Mouse (Mus musculus) intestine, embryonic 14.5 days (tissue): ENCODE data around the gene Macf1. TPM values are rescaled to one million over a fixed set of nuclear protein-coding genes. Genes with fewer than 3 reads are reported as not detected.
"Not testable (repeated sequence)": the region's sequence is repeated elsewhere in the genome, so short reads cannot be mapped to it uniquely, and the experiment has no call there.

Experiments
- ATAC-seq: fragments of 200-750 bp; cut with Nextera tagmentation; replicated peaks from 2 replicates; pipeline ENCODE4 v1.8.0; 2017; ENCODE audit warnings: low read depth, moderate number of reproducible peaks, moderate TSS enrichment, moderate library complexity; ENCODE audit not compliant: low FRiP score, low TSS enrichment
- DNase-seq: peaks from one replicate; pipeline ENCODE4 v3.0.0-alpha.2; 2018; ENCODE audit warnings: low spot score
- H3K27ac ChIP-seq: fragments of 300-500 bp; sonication (generic); 2 replicates; pipeline ENCODE4 v1.5.1; 2014; ENCODE audit warnings: low read depth, mild to moderate bottlenecking, control low read depth
- H3K27me3 ChIP-seq: fragments of 300-500 bp; sonication (generic); replicated peaks from 2 replicates; pipeline ENCODE4 v1.6.1; 2014; ENCODE audit warnings: low read length, control low read depth; ENCODE audit not compliant: control insufficient read depth, insufficient read depth
- H3K36me3 ChIP-seq: fragments of 300-500 bp; sonication (generic); 2 replicates; pipeline ENCODE4 v1.6.1; 2014; ENCODE audit warnings: low read length, control low read depth; ENCODE audit not compliant: control insufficient read depth, insufficient read depth
- H3K4me1 ChIP-seq: fragments of 300-500 bp; sonication (generic); replicated peaks from 2 replicates; pipeline ENCODE4 v1.6.1; 2014; ENCODE audit warnings: low read length, control low read depth, mixed read lengths; ENCODE audit not compliant: control insufficient read depth, insufficient read depth
- H3K4me2 ChIP-seq: fragments of 300-500 bp; sonication (generic); 2 replicates; pipeline ENCODE4 v1.6.1; 2014; ENCODE audit warnings: low read length
- H3K4me3 ChIP-seq: fragments of 300-500 bp; sonication (generic); 2 replicates; pipeline ENCODE4 v1.5.1; 2014; ENCODE audit warnings: low read depth, low read length, control low read depth, mixed read lengths
- H3K9ac ChIP-seq: fragments of 300-500 bp; sonication (generic); 2 replicates; pipeline ENCODE4 v1.6.1; 2014; ENCODE audit warnings: mild to moderate bottlenecking, low read length
- H3K9me3 ChIP-seq: fragments of 300-500 bp; sonication (generic); 2 replicates; pipeline ENCODE4 v1.6.1; 2016; ENCODE audit warnings: low read length, control low read depth; ENCODE audit not compliant: control insufficient read depth
- WGBS: fragments of 180-500 bp; shearing (Covaris S2); extraction: QIAGEN DNeasy Blood & Tissue Kit; methylation state at CpG from one replicate; pipeline ENCODE4 v1.1.7; 2014; 5-methylcytosine and 5-hydroxymethylcytosine counted together
- polyA plus RNA-seq: library from polyadenylated mRNA; unstranded; fragments of >200 nt; fragmentation: Nextera tagmentation; extraction: Ambion mirVana; gene quantifications from 2 replicates; pipeline ENCODE4 v1.2.1, GENCODE M21; 2014

Macf1 gene
- polyA plus RNA-seq, 1 experiment from 2014 or later = 64.7 TPM

DNA sequence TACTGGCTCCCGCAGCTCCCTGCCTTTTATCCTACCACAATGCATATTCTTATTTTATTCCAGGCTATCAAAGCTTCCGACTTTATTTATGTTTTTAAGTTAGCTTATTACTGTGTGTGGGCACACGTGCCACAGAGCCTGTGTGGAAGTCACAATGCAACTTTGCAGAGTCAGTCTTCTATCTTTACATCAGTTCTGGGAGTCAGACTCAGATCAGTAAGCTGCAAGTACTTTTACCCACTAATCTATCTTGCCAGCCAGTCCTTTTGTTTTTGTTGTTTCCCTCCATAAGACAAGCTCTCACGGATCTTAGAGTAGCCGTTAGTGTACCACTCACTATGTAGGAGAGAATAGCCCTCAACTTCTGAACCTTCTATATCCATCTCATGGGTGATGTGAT lies 159.4 kb downstream of the Macf1 start:
- ATAC-seq (no peak), DNase-seq (no peak)
- Histone ChIP-seq H3K4me2 (no peak overlapping the region), H3K9ac (no peak overlapping the region), H3K27ac (no peak overlapping the region), H3K4me1 (peaks cover 31% of the 10 kb centered on the region), H3K9me3 (no peaks in the 10 kb centered on the region), H3K4me3 (no peak overlapping the region), H3K27me3 (no peaks in the 10 kb centered on the region), H3K36me3 (no peaks in the 10 kb centered on the region)
- WGBS = 87% methylated on average over 5 of the region's 5 CpGs

DNA sequence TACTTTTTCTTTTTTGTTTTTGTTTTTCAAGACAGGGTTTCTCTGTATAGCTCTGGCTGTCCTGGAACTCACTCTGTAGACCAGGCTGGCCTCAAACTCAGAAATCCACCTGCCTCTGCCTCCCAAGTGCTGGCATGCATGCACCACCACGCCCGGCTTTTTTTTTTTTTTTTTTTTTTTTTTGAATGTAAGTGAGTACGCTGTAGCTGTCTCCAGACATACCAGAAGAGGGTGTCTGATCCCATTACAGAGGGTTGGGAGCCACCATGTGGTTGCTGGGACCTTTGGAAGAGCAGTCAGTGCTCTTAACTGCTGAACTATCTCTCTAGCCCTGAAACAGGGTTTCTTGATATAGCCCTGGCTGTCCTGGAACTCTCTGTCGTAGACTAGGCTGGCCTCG lies 164.0 kb downstream of the Macf1 start:
- H3K9ac ChIP-seq, DNase-seq, H3K27me3 ChIP-seq, H3K36me3 ChIP-seq, H3K4me2 ChIP-seq, H3K4me1 ChIP-seq, H3K9me3 ChIP-seq, H3K4me3 ChIP-seq, ATAC-seq, H3K27ac ChIP-seq: not testable (repeated sequence)
- 86% methylated on average over 5 of the region's 5 CpGs for WGBS

GRCm38 (mm10) chr4:123515673-123516072 lies 168.5 kb downstream of the Macf1 start:
- H3K4me3 ChIP-seq = no peak overlapping the region

GRCm38 (mm10) chr4:123510201-123510600 lies 174.0 kb downstream of the Macf1 start:
- no peak overlapping the region for H3K4me3 ChIP-seq
- DNase-seq = no peak
- H3K9me3 ChIP-seq = no peaks in the 10 kb centered on the region
- H3K27ac ChIP-seq = no peak overlapping the region
- WGBS = 45% methylated on average over 1 of the region's 1 CpGs
- H3K27me3 ChIP-seq = no peaks in the 10 kb centered on the region
- ATAC-seq = no peak
- H3K36me3 ChIP-seq = peaks cover 80% of the 10 kb centered on the region
- H3K9ac ChIP-seq = no peak overlapping the region
- no peaks in the 10 kb centered on the region for H3K4me1 ChIP-seq
- H3K4me2 ChIP-seq = no peak overlapping the region

More at GRCm38 (mm10) chr4:123515673-123516072, 168.5 kb downstream of the Macf1 start:
- Histone ChIP-seq H3K9me3 (no peaks in the 10 kb centered on the region), H3K9ac (no peak overlapping the region), H3K4me1 (no peaks in the 10 kb centered on the region), H3K27ac (no peak overlapping the region), H3K4me2 (no peak overlapping the region), H3K27me3 (no peaks in the 10 kb centered on the region), H3K36me3 (peaks cover 28% of the 10 kb centered on the region)
- ATAC-seq (no peak), DNase-seq (no peak)
- WGBS = 58% methylated on average over 1 of the region's 1 CpGs

- no peaks in the 10 kb centered on the region for H3K9me3 ChIP-seq
- H3K27ac ChIP-seq = no peak overlapping the region
- H3K36me3 ChIP-seq = peaks cover 86% of the 10 kb centered on the region
- no peaks in the 10 kb centered on the region for H3K27me3 ChIP-seq
- H3K4me2 ChIP-seq = no peak overlapping the region
- H3K9ac ChIP-seq = no peak overlapping the region
- DNase-seq = no peak
- no peak for ATAC-seq
- WGBS = 91% methylated on average over 3 of the region's 3 CpGs
- H3K4me1 ChIP-seq = no peaks in the 10 kb centered on the region
- H3K4me3 ChIP-seq = no peak overlapping the region
Measured at GRCm38 (mm10) chr4:123489086-123489485, 195.1 kb downstream of the Macf1 start.

DNA sequence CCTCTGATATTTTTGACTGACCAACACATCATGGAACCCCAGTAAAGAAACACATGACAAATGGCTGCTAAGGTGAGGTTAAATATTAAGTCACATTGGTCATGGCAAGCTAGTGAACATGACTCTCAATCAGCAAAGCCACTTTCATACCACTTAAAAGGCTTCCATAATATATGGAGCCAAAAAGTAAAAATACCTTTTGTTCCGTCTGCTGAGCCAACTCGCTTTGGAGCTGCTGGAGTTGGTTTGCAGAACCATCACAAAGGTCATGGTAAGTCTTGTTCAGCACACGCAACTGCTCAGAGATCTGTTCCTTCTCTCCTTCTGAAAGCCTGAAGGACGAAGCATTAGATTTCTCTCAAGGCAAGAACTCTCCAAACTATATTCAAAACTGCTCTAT lies 204.2 kb downstream of the Macf1 start:
- H3K4me3 ChIP-seq = no peak overlapping the region
- no peaks in the 10 kb centered on the region for H3K27me3 ChIP-seq
- 92% methylated on average over 4 of the region's 4 CpGs for WGBS
- DNase-seq (no peak), ATAC-seq (no peak)
- H3K4me2 ChIP-seq = no peak overlapping the region
- peak overlapping the region; percentile 90; the same call in 1 of the 2 replicates for H3K27ac ChIP-seq
- no peak overlapping the region for H3K9ac ChIP-seq
- H3K36me3 ChIP-seq = peaks cover 54% of the 10 kb centered on the region
- H3K4me1 ChIP-seq = no peaks in the 10 kb centered on the region
- no peaks in the 10 kb centered on the region for H3K9me3 ChIP-seq

GRCm38 (mm10) chr4:123478655-123479433 lies 205.3 kb downstream of the Macf1 start:
- peak overlapping the region; percentile 90 for H3K27ac ChIP-seq
- H3K36me3 ChIP-seq = peaks cover 58% of the 10 kb centered on the region
- ATAC-seq = peak; percentile 47; the same call in 1 of the 2 replicates
- no peak overlapping the region for H3K4me3 ChIP-seq
- H3K4me2 ChIP-seq = peak overlapping the region; percentile 26; the same call in 1 of the 2 replicates
- H3K9me3 ChIP-seq = no peaks in the 10 kb centered on the region
- 65% methylated on average over 8 of the region's 8 CpGs for WGBS
- no peak overlapping the region for H3K9ac ChIP-seq
- DNase-seq = peak; percentile 53
- no peaks in the 10 kb centered on the region for H3K4me1 ChIP-seq
- H3K27me3 ChIP-seq = no peaks in the 10 kb centered on the region

- no peak overlapping the region for H3K9ac ChIP-seq
- ATAC-seq = no peak
- H3K27ac ChIP-seq = no peak overlapping the region
- no peak overlapping the region for H3K4me3 ChIP-seq
- no peaks in the 10 kb centered on the region for H3K4me1 ChIP-seq
- no peaks in the 10 kb centered on the region for H3K27me3 ChIP-seq
- peaks cover 62% of the 10 kb centered on the region for H3K36me3 ChIP-seq
- H3K9me3 ChIP-seq = no peaks in the 10 kb centered on the region
- no peak for DNase-seq
- no peak overlapping the region for H3K4me2 ChIP-seq
- 68% methylated on average over 1 of the region's 1 CpGs for WGBS
Measured at GRCm38 (mm10) chr4:123465799-123466198, 218.4 kb downstream of the Macf1 start.
